Mouse (Mus musculus): ENCODE results near the gene Grik2.
"Not testable (repeated sequence)": the region's sequence is repeated elsewhere in the genome, so short reads cannot be mapped to it uniquely, and the experiment has no call there.

The Grik2 gene

GRCm38 (mm10) chr10:49652320-49652719, 136.2 kb downstream of the Grik2 start:
- no peak for DNase-seq (ENCODE audit: extremely low read depth, low read depth, low spot score)

- no peak for DNase-seq (ENCODE audit: extremely low read depth, low read depth, low spot score)
Measured at GRCm38 (mm10) chr10:49647116-49647515, 141.4 kb downstream of the Grik2 start.

- DNase-seq (ENCODE audit: extremely low read depth, low read depth, low spot score): no peak
Measured at GRCm38 (mm10) chr10:49639901-49640300, 148.7 kb downstream of the Grik2 start.

GRCm38 (mm10) chr10:49623951-49624350, 164.6 kb downstream of the Grik2 start:
- DNase-seq (ENCODE audit: extremely low read depth, low read depth, low spot score): no peak

- no peak for DNase-seq (ENCODE audit: extremely low read depth, low read depth, low spot score)
Measured at GRCm38 (mm10) chr10:49597652-49598051, 190.9 kb downstream of the Grik2 start.

GRCm38 (mm10) chr10:49573514-49573913, 215.1 kb downstream of the Grik2 start:
- no peak for DNase-seq (ENCODE audit: extremely low read depth, low read depth, low spot score)

GRCm38 (mm10) chr10:49559872-49560407, 228.6 kb downstream of the Grik2 start:
- DNase-seq (ENCODE audit: extremely low read depth, low read depth, low spot score): no peak

GRCm38 (mm10) chr10:49542249-49542648, 246.3 kb downstream of the Grik2 start:
- no peak for DNase-seq (ENCODE audit: extremely low read depth, low read depth, low spot score)

GRCm38 (mm10) chr10:49519752-49520151, 268.8 kb downstream of the Grik2 start:
- no peak for DNase-seq (ENCODE audit: extremely low read depth, low read depth, low spot score)

GRCm38 (mm10) chr10:49500628-49501027, 287.9 kb downstream of the Grik2 start:
- DNase-seq (ENCODE audit: extremely low read depth, low read depth, low spot score): no peak

- no peak for DNase-seq (ENCODE audit: extremely low read depth, low read depth, low spot score)
Measured at GRCm38 (mm10) chr10:49497302-49497701, 291.3 kb downstream of the Grik2 start.

- DNase-seq (ENCODE audit: extremely low read depth, low read depth, low spot score): no peak
Measured at GRCm38 (mm10) chr10:49481439-49481838, 307.1 kb downstream of the Grik2 start.

GRCm38 (mm10) chr10:49480085-49480749, 308.3 kb downstream of the Grik2 start:
- DNase-seq (ENCODE audit: extremely low read depth, low read depth, low spot score): no peak

- no peak for DNase-seq (ENCODE audit: extremely low read depth, low read depth, low spot score)
Measured at GRCm38 (mm10) chr10:49473613-49474012, 315.0 kb downstream of the Grik2 start.

GRCm38 (mm10) chr10:49456791-49457190, 331.8 kb downstream of the Grik2 start:
- DNase-seq (ENCODE audit: extremely low read depth, low read depth, low spot score): no peak

- DNase-seq (ENCODE audit: extremely low read depth, low read depth, low spot score): no peak
Measured at GRCm38 (mm10) chr10:49453535-49453934, 335.0 kb downstream of the Grik2 start.

GRCm38 (mm10) chr10:49441369-49441768, 347.2 kb downstream of the Grik2 start:
- no peak for DNase-seq (ENCODE audit: extremely low read depth, low read depth, low spot score)

GRCm38 (mm10) chr10:49437057-49437456, 351.5 kb downstream of the Grik2 start:
- DNase-seq (ENCODE audit: extremely low read depth, low read depth, low spot score): no peak

GRCm38 (mm10) chr10:49436301-49436700, 352.3 kb downstream of the Grik2 start:
- no peak for DNase-seq (ENCODE audit: extremely low read depth, low read depth, low spot score)

- DNase-seq (ENCODE audit: extremely low read depth, low read depth, low spot score): no peak
Measured at GRCm38 (mm10) chr10:49432825-49433224, 355.7 kb downstream of the Grik2 start.

- DNase-seq (ENCODE audit: extremely low read depth, low read depth, low spot score): not testable (repeated sequence)
Measured at GRCm38 (mm10) chr10:49417206-49417605, 371.4 kb downstream of the Grik2 start.

GRCm38 (mm10) chr10:49382996-49383395, 405.6 kb downstream of the Grik2 start:
- DNase-seq (ENCODE audit: extremely low read depth, low read depth, low spot score): no peak

GRCm38 (mm10) chr10:49381852-49382251, 406.7 kb downstream of the Grik2 start:
- no peak for DNase-seq (ENCODE audit: extremely low read depth, low read depth, low spot score)
